Mouse (Mus musculus) MEL (cell line): ENCODE measurements around the gene Gm9913. TPM values are rescaled to one million over a fixed set of nuclear protein-coding genes. Genes with fewer than 3 reads are reported as not detected.

Experiments
- DNase-seq: peaks from one replicate; pipeline ENCODE4 v3.0.0; 2011; ENCODE audit warnings: low read depth, low spot score
- H3K27ac ChIP-seq: 2 replicates; pipeline ENCODE4 v1.5.1; 2012; ENCODE audit warnings: low read depth, mild to moderate bottlenecking, control low read depth, low read length, moderate library complexity; ENCODE audit not compliant: control insufficient read depth
- H3K27me3 ChIP-seq, 2 experiments: fragments of 150-350 bp in 1 of 2; sonication (generic) in 1 of 2; 2 replicates each; pipeline ENCODE4 v1.6.1; 2012; ENCODE audit warnings: low read length in 2 of 2, mild to moderate bottlenecking in 2 of 2, improper control_type of control experiment in 1 of 2, moderate library complexity in 1 of 2; ENCODE audit not compliant: insufficient read depth in 2 of 2, control insufficient read depth in 1 of 2
- H3K36me3 ChIP-seq, 2 experiments: 2 replicates each; pipeline ENCODE4 v1.6.1; 2012 to 2014; ENCODE audit warnings: low read length in 2 of 2, improper control_type of control experiment in 1 of 2, inconsistent platforms in 1 of 2, mild to moderate bottlenecking in 1 of 2; ENCODE audit not compliant: insufficient read depth in 2 of 2, control insufficient read depth in 1 of 2
- H3K4me1 ChIP-seq, 2 experiments: fragments of 150-350 bp in 1 of 2; sonication (generic) in 1 of 2; 2 replicates each; pipeline ENCODE4 v1.6.1; 2012; ENCODE audit warnings: low read length in 2 of 2, improper control_type of control experiment in 1 of 2, mild to moderate bottlenecking in 1 of 2; ENCODE audit not compliant: insufficient read depth in 2 of 2, control insufficient read depth in 1 of 2
- H3K4me3 ChIP-seq, 2 experiments: fragments of 150-350 bp in 1 of 2; sonication (generic) in 1 of 2; 2 replicates each; pipeline ENCODE4 v1.5.1; 2012; ENCODE audit warnings: low read depth in 2 of 2, low read length in 2 of 2, mild to moderate bottlenecking in 2 of 2, moderate library complexity in 2 of 2, control low read depth in 1 of 2, improper control_type of control experiment in 1 of 2; ENCODE audit not compliant: control insufficient read depth in 1 of 2, insufficient read depth in 1 of 2
- H3K79me2 ChIP-seq: 2 replicates; pipeline ENCODE4 v1.6.1; 2012; ENCODE audit warnings: mild to moderate bottlenecking, low read length, moderate library complexity; ENCODE audit not compliant: control insufficient read depth, poor library complexity, insufficient read depth
- H3K9ac ChIP-seq: 2 replicates; pipeline ENCODE4 v1.6.1; 2012; ENCODE audit warnings: low read depth, mild to moderate bottlenecking, control low read depth, low read length, moderate library complexity; ENCODE audit not compliant: control insufficient read depth, poor library complexity, severe bottlenecking
- H3K9me3 ChIP-seq: fragments of 150-350 bp; sonication (generic); replicated peaks from 2 replicates; pipeline ENCODE4 v1.6.1; 2012; ENCODE audit warnings: mild to moderate bottlenecking, low read length, improper control_type of control experiment, moderate library complexity; ENCODE audit not compliant: insufficient read depth
- CTCF ChIP-seq, 3 experiments: IDR thresholded peaks in 2 of 3; conservative IDR thresholded peaks in 1 of 3; 2 replicates each; pipeline ENCODE4 v1.5.1; 2011 to 2012; ENCODE audit warnings: low read length in 3 of 3, low read depth in 2 of 3, mild to moderate bottlenecking in 2 of 3, improper control_type of control experiment in 1 of 3, inconsistent platforms in 1 of 3, mixed read lengths in 1 of 3, moderate library complexity in 1 of 3; ENCODE audit not compliant: control insufficient read depth in 1 of 3, insufficient read depth in 1 of 3, poor library complexity in 1 of 3, severe bottlenecking in 1 of 3
- E2F4 ChIP-seq: IDR thresholded peaks from 2 replicates; pipeline ENCODE4 v1.6.1; 2011; ENCODE audit warnings: low read depth, low read length, improper control_type of control experiment, borderline replicate concordance
- ETS1 ChIP-seq: IDR thresholded peaks from 2 replicates; pipeline ENCODE4 v1.6.1; 2012; ENCODE audit warnings: low read depth, mild to moderate bottlenecking, inconsistent platforms, low read length, improper control_type of control experiment, moderate library complexity
- GATA1 ChIP-seq: IDR thresholded peaks from 2 replicates; pipeline ENCODE4 v1.6.1; 2011; ENCODE audit warnings: low read depth, low read length, improper control_type of control experiment
- JUND ChIP-seq: IDR thresholded peaks from 2 replicates; pipeline ENCODE4 v1.6.1; 2011; ENCODE audit warnings: low read depth, mild to moderate bottlenecking, improper control_type of control experiment, low read length
- KAT2A ChIP-seq: conservative IDR thresholded peaks from 2 replicates; pipeline ENCODE4 v1.6.1; 2012; ENCODE audit warnings: low read depth, low read length, improper control_type of control experiment, inconsistent platforms
- MAFK ChIP-seq: IDR thresholded peaks from 2 replicates; pipeline ENCODE4 v1.6.1; 2011; ENCODE audit warnings: low read depth, mild to moderate bottlenecking, low read length, improper control_type of control experiment, borderline replicate concordance
- MAX ChIP-seq: IDR thresholded peaks from 2 replicates; pipeline ENCODE4 v1.6.1; 2011; ENCODE audit warnings: low read length, improper control_type of control experiment
- MYC ChIP-seq: IDR thresholded peaks from 2 replicates; pipeline ENCODE4 v1.6.1; 2011; ENCODE audit warnings: low read depth, mild to moderate bottlenecking, low read length, improper control_type of control experiment, moderate library complexity
- NRF1 ChIP-seq: IDR thresholded peaks from 2 replicates; pipeline ENCODE4 v1.6.1; 2014; ENCODE audit warnings: low read depth, mild to moderate bottlenecking, inconsistent platforms, low read length, improper control_type of control experiment, moderate library complexity; ENCODE audit not compliant: poor library complexity, insufficient read depth, severe bottlenecking
- POLR2A ChIP-seq, 2 experiments: IDR thresholded peaks; 2 replicates each; pipeline ENCODE4 v1.6.1; 2011 to 2012; ENCODE audit warnings: low read length in 2 of 2, mild to moderate bottlenecking in 2 of 2, control low read depth in 1 of 2, improper control_type of control experiment in 1 of 2, low read depth in 1 of 2, moderate library complexity in 1 of 2; ENCODE audit not compliant: control insufficient read depth in 1 of 2, insufficient read depth in 1 of 2, poor library complexity in 1 of 2
- POLR2AphosphoS2 ChIP-seq: IDR thresholded peaks from 2 replicates; pipeline ENCODE4 v1.6.1; 2011; ENCODE audit warnings: low read length, improper control_type of control experiment
- RAD21 ChIP-seq: IDR thresholded peaks from 2 replicates; pipeline ENCODE4 v1.6.1; 2011; ENCODE audit warnings: mild to moderate bottlenecking, low read depth, low read length, improper control_type of control experiment
- RCOR1 ChIP-seq: IDR thresholded peaks from 2 replicates; pipeline ENCODE4 v1.6.1; 2012; ENCODE audit warnings: low read depth, mild to moderate bottlenecking, inconsistent platforms, low read length, improper control_type of control experiment
- SIN3A ChIP-seq: IDR thresholded peaks from 2 replicates; pipeline ENCODE4 v1.6.1; 2012; ENCODE audit warnings: low read length, improper control_type of control experiment, inconsistent platforms
- SMC3 ChIP-seq: IDR thresholded peaks from 2 replicates; pipeline ENCODE4 v1.6.1; 2011; ENCODE audit warnings: low read depth, low read length, improper control_type of control experiment
- TCF12 ChIP-seq: IDR thresholded peaks from 2 replicates; pipeline ENCODE4 v1.6.1; 2014; ENCODE audit warnings: low read depth, mild to moderate bottlenecking, inconsistent platforms, low read length, improper control_type of control experiment, moderate library complexity
- ZKSCAN1 ChIP-seq: IDR thresholded peaks from 2 replicates; pipeline ENCODE4 v1.6.1; 2012; ENCODE audit warnings: low read depth, mild to moderate bottlenecking, inconsistent platforms, low read length, improper control_type of control experiment, moderate library complexity
- ZMIZ1 ChIP-seq: IDR thresholded peaks from 2 replicates; pipeline ENCODE4 v1.6.1; 2012; ENCODE audit warnings: low read depth, mild to moderate bottlenecking, inconsistent platforms, low read length, improper control_type of control experiment, moderate library complexity
- ZNF384 ChIP-seq: IDR thresholded peaks from 2 replicates; pipeline ENCODE4 v1.6.1; 2012; ENCODE audit warnings: low read depth, mild to moderate bottlenecking, inconsistent platforms, low read length, improper control_type of control experiment
- polyA plus RNA-seq, 2 experiments: library from polyadenylated mRNA; stranded (reverse) in 1 of 2; unstranded in 1 of 2; fragments of >175 nt in 1 of 2; fragments of >200 nt in 1 of 2; gene quantifications; 2 replicates each; pipeline versions ENCODE4 v1.2.1 to v1.2.4; 2012; ENCODE audit warnings: low replicate concordance in 2 of 2, low read depth in 1 of 2; ENCODE audit not compliant: insufficient read length in 2 of 2, insufficient read depth in 1 of 2, missing spikeins in 1 of 2
- total RNA-seq: library from RNA; depleted of rRNA; stranded (reverse); fragments of 300-350 nt; gene quantifications from 2 replicates; pipeline ENCODE4 v1.2.3, GENCODE M21; 2012

The Gm9913 gene
- total and polyA plus RNA-seq, 3 experiments, result not detected

GRCm38 (mm10) chr2:125525484-125525883 is 20.6 kb downstream of the Gm9913 start:
- no peaks in the 10 kb centered on the region for H3K27me3 ChIP-seq
- TF ChIP-seq ETS1, result no peak
- TF ChIP-seq ZKSCAN1, result no peak
- no peak for TF ChIP-seq SMC3
- no peak for TF ChIP-seq GATA1
- TF ChIP-seq E2F4, result no peak
- TF ChIP-seq KAT2A, result no peak
- no peak for TF ChIP-seq RAD21
- no peaks in the 10 kb centered on the region for H3K79me2 ChIP-seq
- no peak overlapping the region for H3K4me3 ChIP-seq
- no peaks in the 10 kb centered on the region for H3K4me1 ChIP-seq
- no peak overlapping the region for H3K9ac ChIP-seq
- H3K36me3 ChIP-seq, result no peaks in the 10 kb centered on the region
- DNase-seq, result no peak
- no peak overlapping the region for H3K27ac ChIP-seq
- no peaks in the 10 kb centered on the region for H3K9me3 ChIP-seq

DNA sequence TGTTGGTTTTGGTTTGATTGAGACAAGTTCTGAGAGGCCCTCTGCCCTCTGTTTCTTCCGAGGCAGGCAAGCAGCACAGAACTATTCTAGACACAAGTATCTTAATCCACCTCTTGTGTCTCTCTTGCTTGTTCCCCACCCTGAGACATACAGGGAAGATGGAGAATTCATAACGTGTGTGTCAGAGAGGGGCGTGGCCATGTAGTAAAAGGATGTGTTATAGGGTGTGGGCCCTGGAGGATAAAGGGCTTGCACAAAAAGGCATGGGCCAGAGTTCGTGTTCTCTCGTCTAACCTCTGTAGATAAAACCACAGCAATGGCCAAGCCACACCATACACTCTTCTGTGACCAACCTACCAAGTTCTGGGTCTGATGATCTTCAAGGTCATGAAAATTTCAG is 21.7 kb downstream of the Gm9913 start:
- Histone ChIP-seq H3K27ac (no peak overlapping the region), H3K4me3 (no peak overlapping the region), H3K36me3 (no peaks in the 10 kb centered on the region), H3K27me3 (no peaks in the 10 kb centered on the region), H3K9me3 (no peaks in the 10 kb centered on the region), H3K4me1 (no peaks in the 10 kb centered on the region), H3K9ac (no peak overlapping the region), H3K79me2 (no peaks in the 10 kb centered on the region)
- DNase-seq, result no peak
- TF ChIP-seq RAD21 (no peak), E2F4 (no peak), POLR2AphosphoS2 (no peak), TCF12 (no peak)

GRCm38 (mm10) chr2:125530665-125531064 is 25.8 kb downstream of the Gm9913 start:
- Histone ChIP-seq H3K9me3 (no peaks in the 10 kb centered on the region), H3K27me3 (peaks cover 0 to 2% of the 10 kb centered on the region in 2 experiments; a peak in 3 of 4 replicates), H3K4me1 (no peaks in the 10 kb centered on the region), H3K4me3 (no peak overlapping the region), H3K27ac (no peak overlapping the region), H3K79me2 (no peaks in the 10 kb centered on the region), H3K9ac (no peak overlapping the region), H3K36me3 (no peaks in the 10 kb centered on the region)
- no peak for DNase-seq
- TF ChIP-seq JUND, result no peak
- no peak for TF ChIP-seq RCOR1
- TF ChIP-seq POLR2A (IDR thresholded peaks at IDR 0.05; ENCODE audit: control insufficient read depth in 1 of 2, insufficient read depth in 1 of 2, low read depth in 1 of 2, low read length in 2 of 2, poor library complexity in 1 of 2), result no peak
- no peak for TF ChIP-seq ZNF384
- TF ChIP-seq SMC3, result no peak
- TF ChIP-seq ZMIZ1, result no peak
- no peak for TF ChIP-seq MAX
- TF ChIP-seq MYC, result no peak
- TF ChIP-seq NRF1, result no peak
- TF ChIP-seq CTCF (IDR thresholded peaks at IDR 0.05 in 2 of 3, conservative IDR thresholded peaks at IDR 0.05 in 1 of 3; ENCODE audit: control insufficient read depth in 1 of 3, insufficient read depth in 1 of 3, low read depth in 2 of 3, low read length in 3 of 3, poor library complexity in 1 of 3, severe bottlenecking in 1 of 3), result no peak
- no peak for TF ChIP-seq MAFK
- no peak for TF ChIP-seq SIN3A
